Mouse (Mus musculus): ENCODE results near the gene Slc35b3. TPM values are rescaled to one million over a fixed set of nuclear protein-coding genes. Genes with fewer than 3 reads are reported as not detected.

Gene Slc35b3
- polyA plus RNA-seq, 1 experiment from 2014 or later = 37.7 TPM

- 62% methylated on average over 4 of the region's 4 CpGs for WGBS
These were observed 10.4 kb upstream of the Slc35b3 start for GRCm38 (mm10) chr13:38971047-38971446.

GRCm38 (mm10) chr13:38967518-38967917 lies 6.8 kb upstream of the Slc35b3 start:
- Histone ChIP-seq H3K9me3 (no peaks in the 10 kb centered on the region), H3K4me3 (no peak overlapping the region), H3K27me3 (no peaks in the 10 kb centered on the region), H3K4me2 (replicated peaks) (no peak overlapping the region), H3K4me1 (no peaks in the 10 kb centered on the region), H3K9ac (no peak overlapping the region), H3K27ac (no peak overlapping the region), H3K36me3 (no peaks in the 10 kb centered on the region)
- ATAC-seq (ENCODE audit: low FRiP score, low read depth) = no peak
- WGBS = 83% methylated on average over 1 of the region's 1 CpGs

More at GRCm38 (mm10) chr13:38971047-38971446, 10.4 kb upstream of the Slc35b3 start:
- H3K4me2 ChIP-seq (replicated peaks) = no peak overlapping the region
- H3K36me3 ChIP-seq = no peaks in the 10 kb centered on the region
- no peaks in the 10 kb centered on the region for H3K27me3 ChIP-seq
- no peak overlapping the region for H3K9ac ChIP-seq
- ATAC-seq (ENCODE audit: low FRiP score, low read depth) = no peak
- no peaks in the 10 kb centered on the region for H3K9me3 ChIP-seq
- no peak overlapping the region for H3K4me3 ChIP-seq
- no peak overlapping the region for H3K27ac ChIP-seq
- no peaks in the 10 kb centered on the region for H3K4me1 ChIP-seq

- Histone ChIP-seq H3K9ac (no peak overlapping the region), H3K27ac (no peak overlapping the region), H3K27me3 (no peaks in the 10 kb centered on the region), H3K4me3 (no peak overlapping the region), H3K4me2 (replicated peaks) (no peak overlapping the region), H3K4me1 (no peaks in the 10 kb centered on the region), H3K9me3 (no peaks in the 10 kb centered on the region), H3K36me3 (no peaks in the 10 kb centered on the region)
- ATAC-seq (ENCODE audit: low FRiP score, low read depth) = no peak
- 87% methylated on average over 2 of the region's 2 CpGs for WGBS
These were observed 6.3 kb upstream of the Slc35b3 start for GRCm38 (mm10) chr13:38966922-38967448.

GRCm38 (mm10) chr13:38962771-38963170 lies 2.1 kb upstream of the Slc35b3 start:
- H3K27me3 ChIP-seq = no peaks in the 10 kb centered on the region
- WGBS = 85% methylated on average over 2 of the region's 2 CpGs
- H3K9ac ChIP-seq = no peak overlapping the region
- H3K9me3 ChIP-seq = no peaks in the 10 kb centered on the region
- peaks cover 18% of the 10 kb centered on the region for H3K4me1 ChIP-seq
- H3K36me3 ChIP-seq = no peaks in the 10 kb centered on the region
- H3K4me2 ChIP-seq (replicated peaks) = no peak overlapping the region
- no peak for ATAC-seq (ENCODE audit: low FRiP score, low read depth)
- H3K27ac ChIP-seq = no peak overlapping the region
- H3K4me3 ChIP-seq = no peak overlapping the region

GRCm38 (mm10) chr13:38958037-38958436 lies 2.6 kb downstream of the Slc35b3 start:
- Histone ChIP-seq H3K27ac (no peak overlapping the region), H3K36me3 (peaks cover 24% of the 10 kb centered on the region), H3K4me2 (replicated peaks) (no peak overlapping the region), H3K9ac (no peak overlapping the region), H3K9me3 (no peaks in the 10 kb centered on the region), H3K4me3 (no peak overlapping the region), H3K27me3 (no peaks in the 10 kb centered on the region), H3K4me1 (peaks cover 18% of the 10 kb centered on the region)
- ATAC-seq (ENCODE audit: low FRiP score, low read depth) = no peak
- 86% methylated on average over 5 of the region's 5 CpGs for WGBS

- Histone ChIP-seq H3K4me3 (no peak overlapping the region), H3K27me3 (no peaks in the 10 kb centered on the region), H3K36me3 (peaks cover 64% of the 10 kb centered on the region), H3K27ac (no peak overlapping the region), H3K9me3 (no peaks in the 10 kb centered on the region), H3K4me1 (no peaks in the 10 kb centered on the region), H3K9ac (no peak overlapping the region), H3K4me2 (replicated peaks) (no peak overlapping the region)
- WGBS = 86% methylated on average over 3 of the region's 3 CpGs
- ATAC-seq (ENCODE audit: low FRiP score, low read depth) = no peak
These were observed 14.2 kb downstream of the Slc35b3 start for GRCm38 (mm10) chr13:38946296-38947012.

- no peak overlapping the region for H3K4me2 ChIP-seq (replicated peaks)
- no peak overlapping the region for H3K4me3 ChIP-seq
- H3K4me1 ChIP-seq = no peaks in the 10 kb centered on the region
- no peak overlapping the region for H3K27ac ChIP-seq
- no peak overlapping the region for H3K9ac ChIP-seq
- WGBS = 86% methylated on average over 1 of the region's 1 CpGs
- H3K36me3 ChIP-seq = peaks cover 62% of the 10 kb centered on the region
- no peaks in the 10 kb centered on the region for H3K9me3 ChIP-seq
- ATAC-seq (ENCODE audit: low FRiP score, low read depth) = no peak
- no peaks in the 10 kb centered on the region for H3K27me3 ChIP-seq
These were observed 14.9 kb downstream of the Slc35b3 start for GRCm38 (mm10) chr13:38945767-38946166.

GRCm38 (mm10) chr13:38944951-38945350 lies 15.7 kb downstream of the Slc35b3 start:
- Histone ChIP-seq H3K9ac (no peak overlapping the region), H3K27me3 (no peaks in the 10 kb centered on the region), H3K4me2 (replicated peaks) (no peak overlapping the region), H3K4me1 (no peaks in the 10 kb centered on the region), H3K36me3 (peaks cover 62% of the 10 kb centered on the region), H3K4me3 (no peak overlapping the region), H3K27ac (no peak overlapping the region), H3K9me3 (no peaks in the 10 kb centered on the region)
- WGBS = 87% methylated on average over 6 of the region's 6 CpGs
- ATAC-seq (ENCODE audit: low FRiP score, low read depth) = no peak

GRCm38 (mm10) chr13:38941786-38942185 lies 18.9 kb downstream of the Slc35b3 start:
- Histone ChIP-seq H3K4me3 (no peak overlapping the region), H3K4me2 (replicated peaks) (no peak overlapping the region), H3K9me3 (no peaks in the 10 kb centered on the region), H3K27ac (no peak overlapping the region), H3K27me3 (no peaks in the 10 kb centered on the region), H3K4me1 (no peaks in the 10 kb centered on the region), H3K36me3 (peaks cover 60% of the 10 kb centered on the region), H3K9ac (no peak overlapping the region)
- 88% methylated on average over 4 of the region's 4 CpGs for WGBS
- ATAC-seq (ENCODE audit: low FRiP score, low read depth) = no peak

GRCm38 (mm10) chr13:38941280-38941679 lies 19.4 kb downstream of the Slc35b3 start:
- H3K27ac ChIP-seq = no peak overlapping the region
- peaks cover 60% of the 10 kb centered on the region for H3K36me3 ChIP-seq
- no peaks in the 10 kb centered on the region for H3K27me3 ChIP-seq
- H3K9me3 ChIP-seq = no peaks in the 10 kb centered on the region
- ATAC-seq (ENCODE audit: low FRiP score, low read depth) = no peak
- H3K9ac ChIP-seq = no peak overlapping the region
- WGBS = 96% methylated on average over 19 of the region's 19 CpGs
- H3K4me3 ChIP-seq = no peak overlapping the region
- no peak overlapping the region for H3K4me2 ChIP-seq (replicated peaks)
- H3K4me1 ChIP-seq = no peaks in the 10 kb centered on the region

GRCm38 (mm10) chr13:38938433-38938832 lies 22.2 kb downstream of the Slc35b3 start:
- ATAC-seq (ENCODE audit: low FRiP score, low read depth) = no peak
- Histone ChIP-seq H3K27ac (no peak overlapping the region), H3K4me2 (replicated peaks) (no peak overlapping the region), H3K36me3 (peaks cover 64% of the 10 kb centered on the region), H3K4me3 (no peak overlapping the region), H3K27me3 (no peaks in the 10 kb centered on the region), H3K9me3 (no peaks in the 10 kb centered on the region), H3K4me1 (no peaks in the 10 kb centered on the region), H3K9ac (no peak overlapping the region)
- WGBS = 92% methylated on average over 2 of the region's 2 CpGs

GRCm38 (mm10) chr13:38936860-38937471 lies 23.7 kb downstream of the Slc35b3 start:
- peaks cover 64% of the 10 kb centered on the region for H3K36me3 ChIP-seq
- H3K4me2 ChIP-seq (replicated peaks) = no peak overlapping the region
- no peak overlapping the region for H3K9ac ChIP-seq
- no peak overlapping the region for H3K27ac ChIP-seq
- H3K4me3 ChIP-seq = no peak overlapping the region
- WGBS = 77% methylated on average over 10 of the region's 10 CpGs
- no peak for ATAC-seq (ENCODE audit: low FRiP score, low read depth)
- no peaks in the 10 kb centered on the region for H3K4me1 ChIP-seq
- H3K27me3 ChIP-seq = no peaks in the 10 kb centered on the region
- no peaks in the 10 kb centered on the region for H3K9me3 ChIP-seq
